Mouse (Mus musculus) liver (tissue): ENCODE results near the gene Fmnl2.

Experiments
- DNase-seq: peaks from one replicate; pipeline ENCODE4 v3.0.0-alpha.2; 2020; ENCODE audit warnings: mixed read lengths

Gene Fmnl2

DNA sequence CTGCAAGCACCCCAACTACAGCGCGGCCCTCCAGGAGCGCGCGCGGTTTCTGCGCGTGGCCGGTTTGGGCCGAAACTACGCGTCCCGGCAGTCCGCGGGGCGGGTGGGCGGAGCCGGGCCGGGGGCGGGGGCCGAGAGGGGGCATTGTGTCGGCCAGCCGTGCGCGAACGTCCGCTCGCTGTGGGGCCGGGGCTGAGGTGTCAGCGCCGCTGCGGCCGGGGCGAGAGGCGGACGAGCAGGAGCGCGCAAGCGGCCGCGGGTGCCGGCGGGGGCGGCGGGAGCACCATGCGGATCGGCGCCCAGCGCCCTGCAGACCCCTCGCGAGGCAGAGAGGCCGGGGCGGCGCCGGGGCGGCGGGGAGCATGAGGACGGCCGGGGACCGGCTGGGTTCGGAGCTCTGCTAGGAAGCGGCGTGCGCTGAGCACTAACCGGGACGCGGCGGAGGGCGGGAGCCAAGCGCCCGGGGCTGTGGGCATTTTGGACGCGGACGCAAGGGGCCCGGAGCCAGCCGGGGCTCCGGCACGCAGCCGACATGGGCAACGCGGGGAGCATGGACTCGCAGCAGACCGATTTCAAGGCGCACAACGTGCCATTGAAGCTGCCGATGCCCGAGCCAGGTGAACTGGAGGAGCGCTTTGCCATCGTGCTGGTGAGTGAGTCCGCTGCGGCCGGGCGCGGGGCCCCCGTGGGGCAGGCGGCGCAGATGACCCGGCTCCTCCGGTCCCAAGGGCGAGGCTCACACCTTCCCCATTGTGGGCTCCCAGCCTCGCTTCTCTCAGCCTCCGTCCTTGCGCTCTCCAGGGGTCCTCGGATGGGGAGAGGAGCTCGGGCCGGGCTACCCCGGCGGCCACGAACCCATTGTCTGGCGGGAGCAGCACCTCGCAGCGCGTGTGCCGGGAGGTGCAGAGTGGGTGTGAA is at the start of gene Fmnl2:
Gene Fmnl2 (plus strand): TSS at position 250 of the 918 bp plus-strand sequence.
- DNase-seq = peak; percentile 72

DNA sequence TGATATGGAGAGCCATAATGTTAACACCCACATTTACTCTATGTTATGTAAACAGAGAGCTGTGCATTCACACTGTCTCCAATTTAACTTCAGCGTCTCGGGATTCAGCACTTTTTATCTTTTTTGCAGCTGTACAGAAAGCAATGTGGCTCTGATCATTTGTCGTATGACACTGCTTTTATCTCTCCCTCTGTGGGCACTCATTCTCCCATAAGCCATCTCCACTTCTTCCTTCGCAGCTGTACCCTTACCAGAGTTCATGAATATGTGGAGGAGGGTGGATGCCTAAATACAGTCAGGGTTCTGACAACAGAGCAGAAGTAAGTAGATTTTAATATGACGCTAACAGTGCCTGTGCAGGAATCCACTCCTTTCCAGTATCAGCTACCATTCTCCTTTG is 47.7 kb upstream of the Fmnl2 start:
- DNase-seq = no peak

DNA sequence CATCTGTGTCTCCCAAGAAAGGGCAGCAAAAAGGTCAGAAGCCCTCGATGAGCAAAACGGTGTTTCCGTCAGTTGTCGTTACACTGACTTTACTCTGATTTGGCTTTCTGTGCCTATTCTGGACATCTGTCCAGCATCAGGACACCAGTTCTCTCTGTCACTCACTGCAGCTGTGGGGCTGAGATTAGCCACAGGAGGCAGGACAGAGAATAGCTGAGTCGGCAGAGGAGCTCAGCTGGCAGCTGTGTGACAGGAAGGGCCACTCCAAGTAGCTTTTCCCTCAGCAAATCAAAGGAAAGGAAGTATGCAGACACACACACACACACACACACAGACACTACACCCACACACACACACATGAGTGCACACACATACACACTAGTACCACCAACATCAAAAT is 46.0 kb upstream of the Fmnl2 start:
- DNase-seq = peak; percentile 13

- no peak for DNase-seq
Measured at GRCm38 (mm10) chr2:52817341-52817740, 40.3 kb upstream of the Fmnl2 start.

- DNase-seq = no peak
Measured at GRCm38 (mm10) chr2:52818944-52819343, 38.7 kb upstream of the Fmnl2 start.

- no peak for DNase-seq
Measured at GRCm38 (mm10) chr2:52822214-52822613, 35.4 kb upstream of the Fmnl2 start.

DNA sequence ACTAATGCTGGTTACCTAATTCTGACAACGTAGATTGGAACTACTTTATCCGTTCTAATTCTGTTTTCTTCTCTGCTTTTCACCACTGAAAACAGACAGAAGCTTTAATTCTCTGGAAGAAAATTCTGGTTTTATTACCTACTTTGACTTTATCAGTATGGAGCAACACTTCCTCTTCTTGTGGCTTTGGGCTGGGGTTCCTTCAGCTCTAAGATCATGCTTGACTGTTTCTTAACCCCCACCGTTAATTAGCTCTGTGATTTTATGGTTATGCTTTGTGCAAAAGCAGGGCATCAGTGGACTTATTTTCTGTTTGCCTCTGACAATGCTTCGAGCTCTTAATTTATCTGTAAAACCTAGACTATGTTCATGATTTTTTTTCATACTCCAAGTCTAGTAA is 29.6 kb upstream of the Fmnl2 start:
- DNase-seq = no peak

- DNase-seq = no peak
Measured at GRCm38 (mm10) chr2:52830513-52830912, 27.1 kb upstream of the Fmnl2 start.

DNA sequence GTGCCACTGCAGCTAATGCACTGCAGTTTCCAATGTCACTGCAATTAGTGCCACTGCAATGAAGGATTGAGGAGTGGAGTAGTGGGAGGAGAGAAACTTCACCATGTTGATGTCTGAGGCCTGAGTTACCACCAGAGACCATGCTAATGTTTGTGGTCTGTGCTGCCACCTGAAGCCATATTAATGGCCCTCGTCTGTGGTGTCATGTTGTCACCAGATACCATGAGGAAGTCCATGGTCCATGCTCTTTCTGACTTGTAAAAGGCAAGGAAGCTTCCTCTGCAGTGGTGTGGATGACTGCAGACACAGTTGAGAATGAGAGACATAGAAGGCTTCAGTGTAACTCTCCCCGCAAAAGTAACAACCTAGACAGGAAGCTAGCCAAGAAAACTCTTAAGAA is 26.1 kb upstream of the Fmnl2 start:
- DNase-seq = no peak

DNA sequence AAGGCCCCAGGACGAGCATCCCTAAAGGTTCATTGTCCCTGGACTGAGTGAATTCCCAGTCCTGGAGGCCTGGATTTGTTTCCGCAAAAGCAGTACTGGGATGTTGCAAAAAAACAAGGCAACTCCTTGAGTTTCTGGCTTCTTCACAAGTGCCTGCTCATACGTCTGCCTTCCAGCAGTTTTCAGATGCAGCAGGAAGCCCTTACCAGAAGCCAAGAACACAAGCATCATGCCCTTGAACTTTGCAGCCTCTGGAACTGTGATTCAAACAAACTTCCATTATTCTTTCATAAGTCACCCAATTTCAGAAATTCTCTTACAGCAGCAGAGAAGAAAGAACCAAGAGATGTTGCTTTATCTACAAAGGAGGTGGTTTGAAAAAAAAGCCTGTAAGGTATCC is 21.9 kb upstream of the Fmnl2 start:
- no peak for DNase-seq

DNA sequence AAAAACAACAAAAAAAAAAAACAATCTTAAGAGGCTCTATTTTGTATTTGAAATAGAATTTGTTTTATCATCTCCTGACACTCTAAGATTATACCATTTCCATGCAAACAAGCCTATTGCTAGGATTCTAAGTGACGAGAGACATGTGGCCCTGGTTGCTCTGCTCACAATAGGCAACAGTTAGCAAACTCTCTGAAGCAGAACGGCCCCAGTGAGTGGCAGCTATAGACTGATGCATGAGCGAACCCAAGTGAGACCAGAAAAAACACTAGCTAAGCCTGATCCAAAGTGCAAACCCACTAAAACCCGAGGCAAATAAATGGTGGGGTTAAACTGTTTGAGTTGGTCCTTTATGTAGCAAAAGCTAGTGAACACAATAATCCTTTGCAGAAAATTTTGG is 18.6 kb upstream of the Fmnl2 start:
- DNase-seq = no peak

GRCm38 (mm10) chr2:52839868-52840267 is 17.8 kb upstream of the Fmnl2 start:
- DNase-seq = no peak

GRCm38 (mm10) chr2:52843861-52844260 is 13.8 kb upstream of the Fmnl2 start:
- DNase-seq = no peak

DNA sequence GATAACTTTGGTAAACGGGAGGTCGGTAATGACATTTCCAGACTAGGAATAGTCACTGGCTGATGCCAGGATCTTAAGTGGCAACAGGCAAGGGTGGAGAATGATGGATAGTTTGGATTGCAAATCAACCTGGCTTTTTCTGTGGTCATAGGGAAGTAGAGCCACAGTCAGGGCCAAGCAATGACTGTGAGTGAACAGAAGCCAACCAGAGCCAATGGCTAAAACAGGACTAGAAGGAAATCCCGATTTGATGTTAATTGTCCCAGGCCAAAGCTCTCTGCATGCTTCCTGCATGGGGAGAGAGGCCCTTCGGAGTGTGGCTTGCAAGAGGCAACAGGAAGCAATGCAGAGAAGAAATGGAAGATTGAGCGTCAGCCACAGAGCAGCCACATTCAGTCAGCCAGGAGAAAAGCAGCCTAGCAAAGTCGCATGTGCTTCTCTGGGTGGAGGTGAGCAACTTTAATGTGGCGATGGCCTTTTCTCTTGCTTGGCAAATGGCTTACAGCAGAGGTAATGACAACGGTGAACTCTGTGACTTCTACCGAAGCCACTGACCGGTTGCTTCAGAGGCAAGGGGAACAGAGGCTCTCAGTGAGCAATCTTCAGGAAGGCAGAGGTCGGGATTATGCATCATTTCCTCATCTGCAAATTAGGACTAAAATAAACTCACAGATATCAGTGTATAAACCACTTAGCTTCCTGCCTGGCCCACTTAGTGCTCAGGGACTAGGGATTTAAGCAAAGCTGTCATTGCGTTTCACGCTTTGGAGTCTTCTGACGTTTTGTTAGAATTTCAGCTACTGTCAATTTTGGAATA is 12.5 kb upstream of the Fmnl2 start:
- DNase-seq = no peak

DNA sequence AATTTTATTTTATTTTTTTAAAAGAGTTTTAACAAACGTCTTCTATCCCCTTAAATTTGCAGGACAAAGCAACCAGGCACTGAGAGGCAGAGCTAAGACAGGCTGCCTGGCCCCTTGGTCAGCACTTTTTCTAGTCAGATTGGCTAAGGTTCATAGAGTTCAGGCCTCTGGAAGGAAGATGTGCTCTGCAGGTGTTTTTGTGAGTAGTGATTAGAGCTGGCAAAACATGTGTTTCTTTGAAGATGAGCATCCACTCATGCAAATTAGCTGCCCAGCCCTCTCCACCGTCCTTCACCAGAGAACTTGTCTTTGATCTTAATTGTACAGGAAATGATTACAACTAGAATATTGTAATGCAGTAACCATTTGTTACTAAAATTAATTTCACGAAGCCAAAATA is 11.2 kb upstream of the Fmnl2 start:
- no peak for DNase-seq

DNA sequence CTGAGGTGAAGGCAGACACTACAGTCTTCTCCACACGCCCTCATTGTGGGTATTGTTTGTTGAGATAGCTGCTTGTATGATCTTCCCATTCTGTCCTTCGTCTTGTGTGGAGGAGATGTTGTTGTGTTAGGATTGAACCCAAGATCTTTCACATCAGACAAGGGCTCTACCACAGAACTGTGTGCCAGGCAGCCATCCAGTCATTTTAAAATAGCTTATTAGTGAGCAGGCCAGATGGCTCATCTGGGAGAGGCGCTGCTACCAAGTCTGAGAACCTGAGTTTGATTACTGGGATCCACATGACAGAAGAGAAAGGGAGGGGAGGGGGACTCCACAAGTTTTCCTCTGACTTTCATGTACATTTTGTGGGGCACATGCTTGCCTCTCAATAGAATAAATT is 8.6 kb upstream of the Fmnl2 start:
- no peak for DNase-seq

GRCm38 (mm10) chr2:52858529-52859465 is 1.1 kb downstream of the Fmnl2 start:
- DNase-seq = peak; percentile 21

GRCm38 (mm10) chr2:52859466-52859840 is 1.8 kb downstream of the Fmnl2 start:
- no peak for DNase-seq

- no peak for DNase-seq
Measured at GRCm38 (mm10) chr2:52860111-52860775, 2.6 kb downstream of the Fmnl2 start.

GRCm38 (mm10) chr2:52862046-52862759 is 4.5 kb downstream of the Fmnl2 start:
- no peak for DNase-seq

GRCm38 (mm10) chr2:52862760-52863124 is 5.1 kb downstream of the Fmnl2 start:
- no peak for DNase-seq

DNA sequence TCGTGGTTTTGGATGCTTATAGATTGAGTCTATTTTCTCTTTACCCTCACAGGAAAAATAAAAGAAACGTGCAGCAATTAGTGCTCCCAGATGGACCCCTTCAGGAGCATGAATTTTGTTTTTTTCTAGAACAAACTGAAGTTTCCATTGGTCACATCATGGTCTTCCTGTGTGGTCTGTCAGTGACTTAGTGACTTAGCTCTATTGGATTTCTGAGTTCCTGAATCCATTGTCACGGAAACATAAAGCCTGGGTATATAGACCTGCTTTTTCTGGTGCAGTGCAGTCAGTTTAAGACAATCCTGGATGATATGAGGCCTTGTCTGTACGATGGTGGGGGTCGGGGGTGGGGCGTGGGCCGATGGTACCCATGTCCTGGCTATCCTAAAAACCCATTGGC is 7.0 kb downstream of the Fmnl2 start:
- no peak for DNase-seq
